Mouse (Mus musculus) forebrain, embryonic 13.5 days (tissue): ENCODE data around the gene Camsap2. TPM values are rescaled to one million over a fixed set of nuclear protein-coding genes. Genes with fewer than 3 reads are reported as not detected.

Source experiments
- ATAC-seq: fragments of 200-750 bp; cut with Nextera tagmentation; 2 replicates; pipeline ENCODE4 v1.8.0; 2017
- H3K27ac ChIP-seq: fragments of 300-500 bp; sonication (generic); 2 replicates; pipeline ENCODE4 v1.5.1; 2015; ENCODE audit warnings: inconsistent platforms, mild to moderate bottlenecking, moderate library complexity
- H3K27me3 ChIP-seq: fragments of 300-500 bp; sonication (generic); 2 replicates; pipeline ENCODE4 v1.6.1; 2015; ENCODE audit warnings: mild to moderate bottlenecking, inconsistent platforms
- H3K36me3 ChIP-seq: fragments of 300-500 bp; sonication (generic); 2 replicates; pipeline ENCODE4 v1.6.1; 2015; ENCODE audit warnings: mild to moderate bottlenecking, inconsistent platforms; ENCODE audit not compliant: poor library complexity, severe bottlenecking
- H3K4me1 ChIP-seq: fragments of 300-500 bp; sonication (generic); 2 replicates; pipeline ENCODE4 v1.6.1; 2015; ENCODE audit warnings: inconsistent platforms
- H3K4me2 ChIP-seq: fragments of 300-500 bp; sonication (generic); 2 replicates; pipeline ENCODE4 v1.6.1; 2015; ENCODE audit warnings: inconsistent platforms, mild to moderate bottlenecking, moderate library complexity
- H3K4me3 ChIP-seq: fragments of 300-500 bp; sonication (generic); 2 replicates; pipeline ENCODE4 v1.5.1; 2015; ENCODE audit warnings: mild to moderate bottlenecking, inconsistent platforms
- H3K9ac ChIP-seq: fragments of 300-500 bp; sonication (generic); 2 replicates; pipeline ENCODE4 v1.6.1; 2015; ENCODE audit warnings: mild to moderate bottlenecking, inconsistent platforms
- H3K9me3 ChIP-seq: fragments of 300-500 bp; sonication (generic); replicated peaks from 2 replicates; pipeline ENCODE4 v1.6.1; 2016; ENCODE audit warnings: inconsistent platforms
- WGBS: fragments of 180-500 bp; shearing (Covaris S2); methylation state at CpG from one replicate; pipeline ENCODE4 v1.1.7; 2015; 5-methylcytosine and 5-hydroxymethylcytosine counted together
- polyA plus RNA-seq: library from polyadenylated mRNA; unstranded; fragments of >200 nt; fragmentation: Nextera tagmentation; extraction: Ambion mirVana; gene quantifications from 2 replicates; pipeline ENCODE4 v1.2.1, GENCODE M21; 2015

Gene Camsap2
- polyA plus RNA-seq, 1 experiment from 2014 or later = 22.1 TPM

DNA sequence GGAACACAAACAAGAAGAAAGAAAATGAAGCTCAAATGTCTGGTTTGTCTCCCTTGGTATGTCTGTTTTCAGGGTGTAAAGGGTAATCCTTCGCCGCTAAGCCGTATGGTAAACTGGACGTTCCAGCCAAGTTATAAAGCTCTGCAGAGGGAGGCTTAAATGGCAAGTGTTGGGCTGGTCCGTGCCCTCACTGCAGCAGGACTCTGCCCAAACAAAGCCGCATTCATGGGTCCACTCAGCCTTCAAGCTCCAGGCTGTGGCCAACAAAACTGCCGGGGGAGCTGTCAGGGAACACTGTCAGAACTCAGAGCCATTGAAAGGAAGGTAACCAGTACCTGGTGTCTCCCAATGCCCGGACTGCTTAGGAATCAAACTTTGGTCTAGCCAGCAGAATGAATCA, 16.7 kb upstream of the Camsap2 start:
- H3K4me3 ChIP-seq = no peak overlapping the region
- peak overlapping the region; percentile 22; the same call in 1 of the 2 replicates for H3K4me2 ChIP-seq
- peak; percentile 82 for ATAC-seq
- H3K9ac ChIP-seq = no peak overlapping the region
- no peaks in the 10 kb centered on the region for H3K36me3 ChIP-seq
- WGBS = 17% methylated on average over 8 of the region's 8 CpGs
- 0 out of 2 replicates have a peak overlapping the region, but pooled peaks have one; percentile 37 for H3K27ac ChIP-seq
- H3K27me3 ChIP-seq = no peaks in the 10 kb centered on the region
- peaks cover 20% of the 10 kb centered on the region for H3K4me1 ChIP-seq
- no peaks in the 10 kb centered on the region for H3K9me3 ChIP-seq

DNA sequence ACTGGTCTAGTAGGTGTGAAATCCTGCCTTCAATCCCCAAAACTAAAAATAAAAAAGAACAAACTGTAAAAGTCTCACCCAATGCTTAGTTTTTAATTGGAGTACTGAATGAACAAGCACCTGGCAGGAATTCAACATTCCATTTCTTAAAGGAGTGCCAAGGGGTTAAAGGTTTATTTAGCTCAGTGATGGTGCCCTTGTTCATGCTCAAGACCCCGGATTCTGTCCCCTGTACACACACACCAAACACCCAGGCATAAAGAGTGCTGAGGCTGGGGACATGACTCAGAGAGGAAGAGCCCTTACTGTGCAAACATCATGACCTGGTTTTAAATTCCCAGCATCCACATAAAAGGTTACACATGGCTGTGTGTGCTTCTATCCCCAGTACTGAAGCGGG, 15.5 kb upstream of the Camsap2 start:
- peaks cover 20% of the 10 kb centered on the region for H3K4me1 ChIP-seq
- WGBS = 74% methylated on average over 2 of the region's 2 CpGs
- H3K9ac ChIP-seq = no peak overlapping the region
- no peaks in the 10 kb centered on the region for H3K9me3 ChIP-seq
- H3K36me3 ChIP-seq = no peaks in the 10 kb centered on the region
- H3K27me3 ChIP-seq = no peaks in the 10 kb centered on the region
- H3K27ac ChIP-seq = no peak overlapping the region
- no peak overlapping the region for H3K4me3 ChIP-seq
- H3K4me2 ChIP-seq = no peak overlapping the region
- no peak for ATAC-seq

DNA sequence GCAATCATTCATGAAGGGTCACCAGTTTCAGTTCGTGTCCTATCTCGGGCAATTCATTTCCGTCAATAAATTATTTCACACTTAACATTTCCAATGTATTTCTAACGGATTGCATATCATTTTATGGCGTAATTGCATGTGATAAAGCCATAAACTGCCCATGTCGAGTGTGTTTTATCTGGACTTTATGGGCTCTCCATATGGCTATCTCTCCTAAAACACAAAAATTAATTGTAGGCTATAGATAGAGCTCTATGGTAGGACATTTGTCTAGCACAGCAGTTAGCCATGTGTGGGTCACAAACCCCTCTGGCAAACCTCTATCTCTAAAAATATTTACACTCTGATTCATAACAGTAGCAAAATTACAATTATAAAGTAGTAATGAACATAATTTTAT, 15.0 kb upstream of the Camsap2 start:
- ATAC-seq = no peak
- no peaks in the 10 kb centered on the region for H3K27me3 ChIP-seq
- no peak overlapping the region for H3K4me3 ChIP-seq
- 92% methylated on average over 6 of the region's 6 CpGs for WGBS
- no peaks in the 10 kb centered on the region for H3K9me3 ChIP-seq
- no peak overlapping the region for H3K9ac ChIP-seq
- H3K27ac ChIP-seq = no peak overlapping the region
- no peaks in the 10 kb centered on the region for H3K36me3 ChIP-seq
- H3K4me2 ChIP-seq = no peak overlapping the region
- H3K4me1 ChIP-seq = peaks cover 20% of the 10 kb centered on the region

DNA sequence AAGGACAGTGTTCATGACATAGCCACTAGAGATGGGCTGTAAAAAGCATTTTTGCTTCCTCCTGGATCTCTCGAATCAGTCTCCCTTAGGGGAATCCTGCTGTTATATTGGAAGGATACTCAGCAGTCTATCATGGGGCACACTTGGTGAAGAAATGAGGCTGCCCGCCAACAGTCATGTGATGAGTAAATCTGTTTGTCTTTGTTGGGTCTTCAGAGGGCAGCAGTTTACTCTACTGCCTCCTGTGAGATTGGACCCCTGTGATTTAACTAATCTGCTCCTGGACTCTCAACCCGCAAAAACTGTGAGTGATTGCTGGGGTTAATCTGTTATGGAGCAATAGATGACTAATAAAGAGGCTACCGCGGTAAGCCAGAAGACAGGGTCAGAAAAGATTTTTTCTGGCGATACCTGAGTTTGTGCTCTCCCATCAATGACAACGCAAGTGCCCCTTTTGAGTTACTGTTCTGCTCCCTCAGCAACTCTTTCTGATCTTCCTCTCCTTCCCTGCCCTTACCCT, 13.0 kb upstream of the Camsap2 start:
- no peak overlapping the region for H3K4me2 ChIP-seq

DNA sequence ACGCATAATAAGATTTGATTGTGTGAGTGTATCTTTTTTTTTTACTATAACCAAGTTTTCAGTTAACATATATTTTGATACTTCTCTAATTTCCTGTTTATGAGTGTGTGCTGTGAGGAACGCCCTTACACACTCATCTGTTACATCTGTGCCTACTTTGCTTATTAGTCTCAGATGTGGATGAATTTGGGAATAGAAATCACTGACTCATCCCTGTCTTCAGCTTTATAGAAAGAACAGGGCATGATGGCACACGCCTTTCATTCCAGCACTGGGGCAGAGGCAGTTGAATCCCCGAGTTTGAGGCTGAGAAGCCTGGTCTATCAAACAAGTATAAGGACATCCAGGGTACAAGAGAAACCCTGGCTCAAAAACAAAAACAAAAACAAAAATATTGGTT, 9.7 kb upstream of the Camsap2 start:
- Histone ChIP-seq H3K9ac (no peak overlapping the region), H3K36me3 (no peaks in the 10 kb centered on the region), H3K27me3 (no peaks in the 10 kb centered on the region), H3K27ac (no peak overlapping the region), H3K4me2 (no peak overlapping the region), H3K9me3 (no peaks in the 10 kb centered on the region), H3K4me1 (no peaks in the 10 kb centered on the region), H3K4me3 (no peak overlapping the region)
- 83% methylated on average over 4 of the region's 4 CpGs for WGBS
- no peak for ATAC-seq

More for the DNA sequence above, 13.0 kb upstream of the Camsap2 start:
- Histone ChIP-seq H3K9me3 (no peaks in the 10 kb centered on the region), H3K36me3 (no peaks in the 10 kb centered on the region), H3K27ac (no peak overlapping the region), H3K4me3 (no peak overlapping the region), H3K27me3 (no peaks in the 10 kb centered on the region), H3K4me1 (peaks cover 20% of the 10 kb centered on the region), H3K9ac (no peak overlapping the region)
- no peak for ATAC-seq
- WGBS = 80% methylated on average over 7 of the region's 7 CpGs

DNA sequence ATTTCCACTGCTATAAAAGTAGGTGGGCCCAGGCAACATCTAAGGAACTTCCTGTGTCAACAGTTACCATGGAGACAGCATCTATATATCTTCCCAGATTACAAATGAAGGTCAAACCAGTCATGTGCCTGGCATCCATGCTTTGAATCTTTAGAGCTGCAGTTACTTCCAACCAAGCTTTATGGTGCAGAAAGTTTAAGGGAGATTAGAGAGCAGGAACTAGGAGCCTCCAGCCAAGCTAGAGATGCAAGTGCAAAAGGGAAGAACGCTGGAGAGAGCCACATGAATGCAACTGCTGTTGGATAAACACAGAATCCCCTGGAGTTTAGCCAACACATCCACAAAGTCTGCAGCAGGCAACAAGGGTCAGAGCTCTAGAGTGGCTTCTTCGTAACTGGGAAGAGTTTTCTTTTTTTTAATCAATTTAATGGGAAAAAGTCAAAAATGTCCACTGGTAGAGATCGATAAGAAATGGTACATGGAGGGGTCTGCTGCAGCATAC, 4.8 kb upstream of the Camsap2 start:
- H3K36me3 ChIP-seq = no peaks in the 10 kb centered on the region
- no peak overlapping the region for H3K9ac ChIP-seq
- H3K27ac ChIP-seq = no peak overlapping the region
- H3K4me2 ChIP-seq = no peak overlapping the region
- no peak overlapping the region for H3K4me3 ChIP-seq
- no peak for ATAC-seq
- 73% methylated on average over 3 of the region's 3 CpGs for WGBS
- H3K4me1 ChIP-seq = peaks cover 6% of the 10 kb centered on the region; the same call in 1 of the 2 replicates
- H3K9me3 ChIP-seq = no peaks in the 10 kb centered on the region
- peaks cover 3% of the 10 kb centered on the region; the same call in 1 of the 2 replicates for H3K27me3 ChIP-seq

DNA sequence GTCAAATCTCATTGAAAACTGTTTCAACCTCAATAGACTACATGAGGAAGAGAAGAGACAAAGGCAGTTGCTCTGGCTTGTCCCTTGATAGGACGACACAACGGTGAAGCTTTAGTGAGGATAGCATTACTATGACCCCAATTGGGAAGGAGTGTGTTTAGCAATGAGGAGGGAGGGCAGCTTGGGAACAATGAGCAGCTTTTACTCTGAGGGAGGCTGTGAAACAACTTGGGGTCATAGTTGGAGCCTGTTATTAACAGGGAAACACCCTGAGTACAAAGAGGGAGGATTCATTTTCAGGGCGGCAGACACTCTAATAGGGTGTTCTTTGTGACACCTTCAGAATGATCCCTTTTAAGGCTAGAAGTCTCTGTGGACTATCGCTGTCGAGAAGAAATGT, 2.2 kb upstream of the Camsap2 start:
- Histone ChIP-seq H3K36me3 (no peaks in the 10 kb centered on the region), H3K27me3 (peaks cover 3% of the 10 kb centered on the region; the same call in 1 of the 2 replicates), H3K27ac (no peak overlapping the region), H3K4me2 (no peak overlapping the region), H3K9ac (no peak overlapping the region), H3K4me1 (peaks cover 18% of the 10 kb centered on the region), H3K9me3 (no peaks in the 10 kb centered on the region), H3K4me3 (no peak overlapping the region)
- ATAC-seq = no peak
- WGBS = 74% methylated on average over 5 of the region's 5 CpGs

DNA sequence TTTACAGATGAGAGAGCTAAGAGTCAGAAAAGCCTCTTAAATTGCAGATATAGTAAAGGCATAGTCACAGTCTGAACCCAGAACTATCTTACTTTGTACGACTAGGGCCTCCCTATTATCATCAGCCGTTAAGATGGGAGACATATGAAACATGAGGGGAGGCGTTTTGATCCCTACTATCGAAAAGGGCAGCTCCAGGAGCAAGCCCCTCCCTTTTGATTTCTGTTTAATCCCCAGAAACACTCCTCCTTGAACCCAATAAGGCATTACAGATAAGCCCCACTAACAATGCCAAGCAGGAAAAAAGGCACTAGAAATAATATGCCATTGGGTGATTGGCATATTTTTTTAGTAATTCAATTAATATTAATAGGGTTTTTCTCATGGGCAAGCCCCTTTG, 1.2 kb upstream of the Camsap2 start:
- H3K9ac ChIP-seq = no peak overlapping the region
- no peak for ATAC-seq
- peaks cover 3% of the 10 kb centered on the region; the same call in 1 of the 2 replicates for H3K27me3 ChIP-seq
- no peak overlapping the region for H3K4me2 ChIP-seq
- no peaks in the 10 kb centered on the region for H3K36me3 ChIP-seq
- WGBS = 54% methylated on average over 4 of the region's 4 CpGs
- H3K27ac ChIP-seq = no peak overlapping the region
- H3K9me3 ChIP-seq = no peaks in the 10 kb centered on the region
- H3K4me1 ChIP-seq = peaks cover 27% of the 10 kb centered on the region
- no peak overlapping the region for H3K4me3 ChIP-seq

DNA sequence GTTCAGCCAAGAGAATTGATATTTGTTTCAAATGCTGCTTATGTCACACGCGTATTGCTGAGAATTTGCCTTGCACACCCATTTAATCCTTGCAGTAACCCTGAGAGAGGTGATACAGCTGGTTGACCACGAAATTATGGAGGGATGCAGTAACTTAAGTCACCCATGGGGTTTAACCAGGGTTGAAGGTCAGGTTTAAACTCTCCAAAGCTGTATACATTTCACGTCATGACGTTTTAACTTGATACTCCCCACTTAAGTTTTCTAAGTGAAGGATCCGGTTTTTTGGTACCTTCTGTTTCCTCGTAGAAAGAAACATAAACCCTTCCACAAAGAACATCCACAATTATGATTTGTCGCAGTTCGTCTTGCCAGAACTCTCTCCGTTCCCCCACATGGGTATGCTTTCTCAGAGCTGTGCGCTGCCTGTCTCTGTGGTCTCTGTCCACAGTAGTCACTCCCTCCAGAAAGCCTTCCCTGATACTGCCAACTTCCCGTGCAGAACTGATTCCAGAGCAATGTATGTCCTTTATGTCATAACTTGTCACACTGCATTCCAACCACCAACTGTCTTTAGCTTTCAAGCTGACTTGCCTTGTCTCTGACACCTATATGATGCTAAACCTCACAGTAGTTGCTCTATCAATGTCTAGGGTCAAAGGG, 600 bp upstream of the Camsap2 start:
- no peak for ATAC-seq
- H3K4me2 ChIP-seq = peak overlapping the region; percentile 81
- H3K4me3 ChIP-seq = peak overlapping the region; percentile 85
- no peaks in the 10 kb centered on the region for H3K9me3 ChIP-seq
- WGBS = 7% methylated on average over 12 of the region's 12 CpGs
- H3K27ac ChIP-seq = peak overlapping the region; percentile 98
- H3K27me3 ChIP-seq = peaks cover 3% of the 10 kb centered on the region; the same call in 1 of the 2 replicates
- peak overlapping the region; percentile 93 for H3K9ac ChIP-seq
- H3K4me1 ChIP-seq = peaks cover 34% of the 10 kb centered on the region
- H3K36me3 ChIP-seq = no peaks in the 10 kb centered on the region

DNA sequence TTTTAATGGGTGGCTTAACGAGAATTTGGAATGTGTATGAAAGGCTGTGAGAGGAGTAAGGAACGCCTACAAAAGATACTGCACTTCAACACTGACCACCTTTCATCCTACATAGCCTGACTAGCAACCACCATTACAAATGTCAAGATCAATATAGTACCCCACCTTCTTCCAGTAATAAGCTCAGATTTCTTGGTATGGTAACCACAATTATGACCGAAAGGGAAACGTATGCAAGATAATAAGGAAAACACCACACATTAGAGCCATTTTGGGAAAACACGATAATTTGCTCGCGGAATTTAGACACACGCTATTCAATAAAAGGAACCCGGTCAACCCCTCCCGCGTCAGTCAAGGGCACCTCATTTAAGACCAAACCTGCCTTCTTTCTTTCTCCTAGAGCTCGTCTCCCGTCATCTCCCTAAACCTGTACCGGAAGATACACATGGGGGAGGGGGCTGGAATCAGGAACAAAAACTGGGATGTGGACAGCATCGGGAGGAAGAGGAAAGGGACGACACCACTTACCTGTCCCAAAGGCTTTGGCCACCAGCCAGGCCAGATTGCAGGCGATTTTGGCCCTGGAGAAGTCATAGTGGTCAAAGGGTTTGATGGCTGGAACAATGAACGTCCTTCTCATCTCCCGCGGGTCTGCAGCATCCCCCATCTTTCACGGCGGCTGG, 993 bp downstream of the Camsap2 start:
- Histone ChIP-seq H3K27me3 (peaks cover 3% of the 10 kb centered on the region; the same call in 1 of the 2 replicates), H3K4me2 (peak overlapping the region; percentile 81), H3K27ac (peak overlapping the region; percentile 98), H3K4me3 (peak overlapping the region; percentile 85), H3K36me3 (peaks cover 8% of the 10 kb centered on the region; the same call in 1 of the 2 replicates), H3K9me3 (no peaks in the 10 kb centered on the region), H3K9ac (peak overlapping the region; percentile 93), H3K4me1 (peaks cover 38% of the 10 kb centered on the region)
- peak; percentile 9; the same call in 1 of the 2 replicates for ATAC-seq
- WGBS = under 1% methylated on average over 22 of the region's 22 CpGs

DNA sequence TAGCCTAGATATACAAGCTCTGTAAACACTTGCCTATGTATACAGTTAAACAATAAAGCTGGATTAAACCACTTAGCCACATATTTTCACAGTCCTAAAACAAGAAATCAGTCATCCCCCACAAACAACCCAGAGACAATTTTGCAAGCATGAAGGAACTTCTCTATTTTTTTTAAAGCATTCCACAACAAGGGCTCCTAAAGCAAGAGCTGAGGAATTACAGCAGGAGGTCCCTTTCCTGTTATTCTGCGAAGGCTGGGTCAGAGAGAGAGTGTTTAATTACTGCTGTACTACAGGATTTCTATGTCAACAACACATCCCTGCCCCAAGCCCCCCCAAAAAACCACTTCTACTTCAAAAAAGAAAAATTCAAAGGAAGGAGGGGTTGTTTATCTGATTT, 1.6 kb downstream of the Camsap2 start:
- H3K4me2 ChIP-seq = peak overlapping the region; percentile 81
- no peaks in the 10 kb centered on the region for H3K9me3 ChIP-seq
- peaks cover 38% of the 10 kb centered on the region for H3K4me1 ChIP-seq
- no peak for ATAC-seq
- WGBS = 0% methylated on average over 1 of the region's 1 CpGs
- H3K4me3 ChIP-seq = peak overlapping the region; percentile 85
- H3K27ac ChIP-seq = no peak overlapping the region
- H3K36me3 ChIP-seq = peaks cover 8% of the 10 kb centered on the region; the same call in 1 of the 2 replicates
- H3K27me3 ChIP-seq = peaks cover 3% of the 10 kb centered on the region; the same call in 1 of the 2 replicates
- peak overlapping the region; percentile 93 for H3K9ac ChIP-seq

DNA sequence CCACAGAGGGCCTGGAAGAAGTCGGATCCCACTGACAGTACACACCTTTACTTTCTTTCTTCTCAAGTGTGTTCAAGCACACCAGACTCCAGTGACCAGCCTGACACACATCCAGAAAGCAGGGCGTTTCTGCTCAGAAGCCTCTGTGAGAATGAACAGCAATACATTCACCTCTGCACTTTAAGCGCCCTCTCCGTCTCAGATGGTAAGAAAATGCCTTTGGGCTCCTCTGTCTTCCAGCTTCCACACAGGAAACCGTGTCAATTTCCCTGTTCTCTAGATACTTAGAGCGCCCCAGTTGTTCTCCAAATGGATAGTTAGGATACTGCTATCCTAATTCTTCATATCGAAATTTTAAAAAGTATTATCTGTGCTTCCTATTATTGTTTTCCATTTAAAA, 2.2 kb downstream of the Camsap2 start:
- H3K9me3 ChIP-seq = no peaks in the 10 kb centered on the region
- peaks cover 38% of the 10 kb centered on the region for H3K4me1 ChIP-seq
- no peak for ATAC-seq
- 25% methylated on average over 7 of the region's 7 CpGs for WGBS
- H3K27ac ChIP-seq = no peak overlapping the region; the same call in 1 of the 2 replicates
- peaks cover 3% of the 10 kb centered on the region; the same call in 1 of the 2 replicates for H3K27me3 ChIP-seq
- peak overlapping the region; percentile 93 for H3K9ac ChIP-seq
- H3K4me2 ChIP-seq = peak overlapping the region; percentile 81
- peak overlapping the region; percentile 85 for H3K4me3 ChIP-seq
- peaks cover 8% of the 10 kb centered on the region; the same call in 1 of the 2 replicates for H3K36me3 ChIP-seq
